Mouse (Mus musculus): ENCODE measurements around the gene Hbq1b.

DNA sequence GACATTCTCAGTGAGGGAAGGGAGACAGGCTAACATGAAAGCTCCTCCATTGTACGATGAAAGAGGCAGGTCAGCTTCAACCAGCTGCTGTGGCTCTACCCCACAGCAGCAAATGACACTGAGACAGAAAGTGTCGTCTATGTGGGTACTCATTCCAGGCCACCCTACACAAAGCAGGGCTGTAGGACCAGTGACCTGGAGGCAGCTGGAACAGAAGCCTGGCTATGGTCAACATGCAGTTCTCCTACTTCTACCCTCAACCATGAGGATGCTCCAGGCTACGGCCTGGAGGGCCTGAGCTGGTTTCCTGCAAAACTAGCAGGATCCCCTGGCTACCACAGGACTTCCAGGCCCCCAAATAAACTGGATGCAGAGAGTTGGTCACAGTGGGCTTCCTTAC is 30.2 kb upstream of the Hbq1b start:
- TF ChIP-seq GATA1 (IDR thresholded peaks at IDR 0.05; ENCODE audit: borderline replicate concordance, low read length) (no peak), FLI1 (IDR thresholded peaks at IDR 0.05; ENCODE audit: low read length) (no peak)
